Mouse (Mus musculus) neural tube, embryonic 10.5 days (tissue): Measurements from ENCODE around the gene Ube2u.

ENCODE experiments used
- DNase-seq: peaks from one replicate; pipeline ENCODE4 v3.0.0-alpha.2; 2017; ENCODE audit warnings: low spot score; ENCODE audit errors: extremely low spot score

The Ube2u gene

GRCm38 (mm10) chr4:100539483-100539882 is 60.8 kb downstream of the Ube2u start:
- no peak for DNase-seq

GRCm38 (mm10) chr4:100547905-100548304 is 69.3 kb downstream of the Ube2u start:
- DNase-seq: no peak

- DNase-seq: no peak
Observed at GRCm38 (mm10) chr4:100553296-100553695, 74.6 kb downstream of the Ube2u start.

GRCm38 (mm10) chr4:100588236-100589206 is 109.9 kb downstream of the Ube2u start:
- DNase-seq: peak; percentile 82

GRCm38 (mm10) chr4:100595771-100596170 is 117.1 kb downstream of the Ube2u start:
- no peak for DNase-seq

- DNase-seq: no peak
Observed at GRCm38 (mm10) chr4:100596630-100597029, 118.0 kb downstream of the Ube2u start.

- no peak for DNase-seq
Observed at GRCm38 (mm10) chr4:100597049-100597448, 118.4 kb downstream of the Ube2u start.
